Comparison of ENCODE assay signal across 1 mouse cellular context in genomic region chr2:73779796-73780195, GRCm38 (mm10).
A peak's percentile ranks its signal among the peaks of the same experiment; 100 is the strongest.
TF ChIP-seq lines count a peak whose summit lies in the region.

No protein-coding gene starts in this region.

TF ChIP-seq in MEL, 35 proteins besides CTCF, POLR2A, EP300 and RAD21 (continued from another document):
- TF ChIP-seq BHLHE40 (IDR thresholded peaks at IDR 0.05; ENCODE audit: borderline replicate concordance, low read depth, low read length) (0 out of 2 replicates have a peak, but pooled peaks have one; percentile 35), MAX (IDR thresholded peaks at IDR 0.05; ENCODE audit: low read length) (no peak), HCFC1 (IDR thresholded peaks at IDR 0.05; ENCODE audit: low read depth, low read length) (no peak), MYC (IDR thresholded peaks at IDR 0.05; ENCODE audit: low read depth, low read length) (no peak), E2F4 (IDR thresholded peaks at IDR 0.05; ENCODE audit: borderline replicate concordance, low read depth, low read length) (no peak), GATA1 (IDR thresholded peaks at IDR 0.05; ENCODE audit: low read depth, low read length) (no peak), KAT2A (conservative IDR thresholded peaks at IDR 0.05; ENCODE audit: low read depth, low read length) (no peak)
TF ChIP-seq in MEL: peak in this region for 5.
